22 mouse cellular contexts compared by ENCODE assay signal in the genomic region with DNA sequence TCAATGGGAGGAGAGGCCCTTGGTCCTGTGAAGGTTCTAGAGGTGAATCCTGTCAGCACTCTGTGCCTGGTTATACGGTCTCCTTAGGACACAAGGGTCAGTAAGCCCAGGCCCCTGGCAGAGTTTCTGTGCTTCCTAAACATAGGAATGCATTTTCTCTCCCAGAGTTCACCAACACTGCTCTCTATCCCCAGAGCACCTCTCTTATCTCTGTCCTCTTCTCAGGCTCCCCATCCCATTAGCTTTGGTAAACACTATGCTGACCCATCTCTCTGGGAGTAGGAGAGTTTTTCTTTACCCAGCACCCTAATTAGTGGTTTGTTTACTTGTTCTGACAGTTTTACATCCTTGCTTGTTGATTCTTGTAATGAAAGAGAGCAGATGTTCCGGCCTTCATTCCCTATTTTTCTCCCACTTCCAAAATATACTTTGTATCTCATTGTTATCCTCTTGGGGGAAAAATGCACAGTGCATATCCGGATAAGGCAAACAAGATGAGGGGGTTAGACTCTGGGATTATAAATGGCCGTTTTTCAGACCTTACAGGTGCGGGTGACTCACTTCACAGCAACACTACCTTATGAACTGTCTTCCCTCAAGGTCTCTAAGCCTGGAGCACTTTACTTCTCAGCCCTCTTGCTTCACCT.
DNase-seq lines count a peak whose midpoint lies in the region; ATAC-seq and TF ChIP-seq lines count a peak whose summit lies in the region.
"Had no signal": no experiment of that assay in that cellular context is flagged by ENCODE, and none has a peak within 500 bp of the region (broad histone marks: within the 10 kb centered on the region; RNA-seq: fewer than 3 reads in every experiment).

No protein-coding gene starts in this region.

- TF ChIP-seq CTCF in liver, adult 2 months (IDR thresholded peaks at IDR 0.05; ENCODE audit: low read depth, low read length): no peak

- ATAC-seq in heart, embryonic 11.5 days (replicated peaks; ENCODE audit: insufficient number of reproducible peaks, low FRiP score, low TSS enrichment): 0 out of 2 replicates have a peak, but pooled peaks have one; percentile 22
- ATAC-seq in kidney, embryonic 15.5 days (replicated peaks; ENCODE audit: low FRiP score): peak; percentile 82; the same call in 1 of the 2 replicates
- no peak for ATAC-seq in frontal cortex, adult (ENCODE audit: low TSS enrichment)

- no peak overlapping the region for H3K9ac ChIP-seq in heart, embryonic 11.5 days (ENCODE audit: low read depth, low read length)
- H3K9ac ChIP-seq in liver, adult 2 months (ENCODE audit: low read depth, low read length): no peak overlapping the region
- H3K9ac ChIP-seq in kidney, embryonic 15.5 days: no peak overlapping the region
- H3K9ac ChIP-seq: embryonic facial prominence, embryonic 15.5 days; hindbrain, embryonic 12.5 days; midbrain, embryonic 12.5 days; neural tube, embryonic 15.5 days had no signal

- no peaks in the 10 kb centered on the region for H3K27me3 ChIP-seq in heart, embryonic 11.5 days (ENCODE audit: control insufficient read depth, insufficient read depth, low read length)
- H3K27me3 ChIP-seq in liver, adult 2 months (ENCODE audit: control insufficient read depth, insufficient read depth, low read length): no peaks in the 10 kb centered on the region
- no peaks in the 10 kb centered on the region for H3K27me3 ChIP-seq in kidney, embryonic 15.5 days
- no peaks in the 10 kb centered on the region for H3K27me3 ChIP-seq in limb, embryonic 10.5 days (ENCODE audit: low read depth, poor library complexity, severe bottlenecking)
- H3K27me3 ChIP-seq: embryonic facial prominence, embryonic 15.5 days; hindbrain, embryonic 12.5 days; midbrain, embryonic 12.5 days; neural tube, embryonic 15.5 days had no signal

- TF ChIP-seq POLR2A in liver, adult 2 months (IDR thresholded peaks at IDR 0.05; ENCODE audit: extremely low read depth, insufficient read depth, low read length): no peak

- peaks cover 12% of the 10 kb centered on the region for H3K4me1 ChIP-seq in heart, embryonic 11.5 days (ENCODE audit: control insufficient read depth, insufficient read depth, low read length)
- no peaks in the 10 kb centered on the region for H3K4me1 ChIP-seq in liver, adult 2 months (ENCODE audit: control insufficient read depth, insufficient read depth, low read length)
- H3K4me1 ChIP-seq in kidney, embryonic 15.5 days: peaks cover 26% of the 10 kb centered on the region
- H3K4me1 ChIP-seq in limb, embryonic 10.5 days: peaks cover 38% of the 10 kb centered on the region
- H3K4me1 ChIP-seq: hindbrain, embryonic 12.5 days; midbrain, embryonic 12.5 days; neural tube, embryonic 15.5 days had no signal

- H3K27ac ChIP-seq in heart, embryonic 11.5 days (ENCODE audit: low read depth, low read length): peak overlapping the region; percentile 12; the same call in 1 of the 2 replicates
- peak overlapping the region; percentile 80; the same call in 1 of the 2 replicates for H3K27ac ChIP-seq in liver, adult 2 months (replicated peaks; ENCODE audit: insufficient read depth, low read depth, low read length)
- H3K27ac ChIP-seq in kidney, embryonic 15.5 days: peak overlapping the region; percentile 69
- peak overlapping the region; percentile 25; the same call in 1 of the 2 replicates for H3K27ac ChIP-seq in limb, embryonic 10.5 days
- H3K27ac ChIP-seq: embryonic facial prominence, embryonic 15.5 days; forebrain, embryonic 10.5 days; hindbrain, embryonic 12.5 days; macrophage; midbrain, embryonic 12.5 days; neural tube, embryonic 15.5 days had no signal

- 24% methylated on average over 5 of the region's 5 CpGs for WGBS in heart, embryonic 11.5 days (ENCODE audit: insufficient replicate concordance)
- whole genome bisulfite sequencing in liver, adult 2 months: 55% methylated on average over 5 of the region's 5 CpGs
- 26% methylated on average over 5 of the region's 5 CpGs for WGBS in kidney, embryonic 15.5 days
- 22% methylated on average over 5 of the region's 5 CpGs for WGBS in limb, embryonic 10.5 days

- peak overlapping the region; percentile 4 for H3K4me2 ChIP-seq in heart, embryonic 11.5 days
- H3K4me2 ChIP-seq in kidney, embryonic 15.5 days: no peak overlapping the region
- H3K4me2 ChIP-seq: embryonic facial prominence, embryonic 15.5 days; hindbrain, embryonic 12.5 days; midbrain, embryonic 12.5 days; neural tube, embryonic 15.5 days had no signal

- H3K9me3 ChIP-seq in heart, embryonic 11.5 days (replicated peaks; ENCODE audit: control insufficient read depth, low read length): no peaks in the 10 kb centered on the region
- no peaks in the 10 kb centered on the region for H3K9me3 ChIP-seq in kidney, embryonic 15.5 days (replicated peaks)
- no peaks in the 10 kb centered on the region for H3K9me3 ChIP-seq in limb, embryonic 10.5 days (replicated peaks)
- H3K9me3 ChIP-seq: embryonic facial prominence, embryonic 15.5 days; forebrain, embryonic 10.5 days; hindbrain, embryonic 12.5 days; midbrain, embryonic 12.5 days; neural tube, embryonic 15.5 days had no signal

- no peaks in the 10 kb centered on the region for H3K36me3 ChIP-seq in heart, embryonic 11.5 days (ENCODE audit: control insufficient read depth, insufficient read depth, low read length)
- no peaks in the 10 kb centered on the region for H3K36me3 ChIP-seq in liver, adult 2 months (ENCODE audit: control insufficient read depth, insufficient read depth, low read length)
- H3K36me3 ChIP-seq in kidney, embryonic 15.5 days: no peaks in the 10 kb centered on the region
- H3K36me3 ChIP-seq in limb, embryonic 10.5 days: no peaks in the 10 kb centered on the region
- H3K36me3 ChIP-seq: embryonic facial prominence, embryonic 15.5 days; forebrain, embryonic 10.5 days; hindbrain, embryonic 12.5 days; midbrain, embryonic 12.5 days; neural tube, embryonic 15.5 days had no signal

- no peaks in the 10 kb centered on the region; the same call in 1 of the 2 replicates for H3K79me2 ChIP-seq in liver, adult 2 months (ENCODE audit: control insufficient read depth, insufficient read depth, low read length)

- no peak for DNase-seq in heart, postnatal 4 days
- DNase-seq in liver, adult 2 months (ENCODE audit: extremely low read depth, low read depth, low spot score): peak; percentile 56
- no peak for DNase-seq in liver
- DNase-seq in limb, embryonic 10.5 days (ENCODE audit: low spot score): no peak
- no peak for DNase-seq in ovary, postnatal 14 days (ENCODE audit: low spot score)
- DNase-seq: adrenal gland, adult 8-10 months; cerebellum, adult 11 months; embryo, embryonic 11 days; gastrocnemius, postnatal 10 days; lung, adult 2 months; retina, postnatal 1 day; right cerebral cortex, postnatal 4 days; thymus, adult 2 months had no signal

- H3K4me3 ChIP-seq in heart, embryonic 11.5 days (ENCODE audit: low read depth, low read length): no peak overlapping the region
- no peak overlapping the region for H3K4me3 ChIP-seq in liver, adult 2 months (ENCODE audit: insufficient read depth, low read depth, low read length)
- H3K4me3 ChIP-seq in kidney, embryonic 15.5 days (replicated peaks): no peak overlapping the region
- H3K4me3 ChIP-seq in limb, embryonic 10.5 days: no peak overlapping the region
- H3K4me3 ChIP-seq: embryonic facial prominence, embryonic 15.5 days; forebrain, embryonic 10.5 days; hindbrain, embryonic 12.5 days; midbrain, embryonic 12.5 days; neural tube, embryonic 15.5 days had no signal

Comparison
In these comparisons a context has a peak if more than half of its experiments do, and no peak if none do; other contexts are left out.
1. H3K27ac ChIP-seq: peak in every context shown above with its lines; median percentile 80 in liver, adult 2 months; 69 in kidney, embryonic 15.5 days; 25 in limb, embryonic 10.5 days; 12 in heart, embryonic 11.5 days.